12 mouse cellular contexts compared by ENCODE assay signal in genomic region chr2:178192881-178193280, GRCm38 (mm10).
DNase-seq lines count a peak whose midpoint lies in the region; ATAC-seq and TF ChIP-seq lines count a peak whose summit lies in the region.
"Had no signal": no experiment of that assay in that cellular context is flagged by ENCODE, and none has a peak within 500 bp of the region (broad histone marks: within the 10 kb centered on the region; RNA-seq: fewer than 3 reads in every experiment).

No protein-coding gene starts in this region.

- intact Hi-C loops in left cerebral cortex, adult 2 months (cut with DNase I), result loop anchor here (5.0 kb wide), 1 partner anchor 36 kb away; no protein-coding TSS in a partner anchor

- H3K36me3 ChIP-seq in hindbrain, embryonic 16.5 days (ENCODE audit: control insufficient read depth, insufficient read depth, low read length), result no peaks in the 10 kb centered on the region
- H3K36me3 ChIP-seq in midbrain, embryonic 16.5 days (ENCODE audit: control insufficient read depth, insufficient read depth, low read length), result no peaks in the 10 kb centered on the region
- H3K36me3 ChIP-seq: embryonic facial prominence, embryonic 13.5 days had no signal

- ATAC-seq in hindbrain, embryonic 16.5 days, result no peak
- no peak for ATAC-seq in midbrain, embryonic 16.5 days
- no peak for ATAC-seq in erythroid progenitor cell, adult 5-6 weeks (replicated peaks; ENCODE audit: low FRiP score, poor library complexity, severe bottlenecking)

- H3K27ac ChIP-seq in left cerebral cortex, adult 2 months, result peak overlapping the region; percentile 74
- H3K27ac ChIP-seq in hindbrain, embryonic 16.5 days (ENCODE audit: low read depth, low read length), result peak overlapping the region; percentile 1
- H3K27ac ChIP-seq in midbrain, embryonic 16.5 days (ENCODE audit: low read length), result peak overlapping the region; percentile 51; the same call in 1 of the 2 replicates
- H3K27ac ChIP-seq: embryonic facial prominence, embryonic 13.5 days; kidney, postnatal 0 days had no signal

- peak overlapping the region; percentile 29 for H3K4me3 ChIP-seq in left cerebral cortex, adult 2 months
- no peak overlapping the region for H3K4me3 ChIP-seq in hindbrain, embryonic 16.5 days (ENCODE audit: low read length)
- H3K4me3 ChIP-seq in midbrain, embryonic 16.5 days (ENCODE audit: low read depth, low read length), result no peak overlapping the region
- H3K4me3 ChIP-seq: embryonic facial prominence, embryonic 13.5 days had no signal

- no peak for DNase-seq in left cerebral cortex, adult 2 months (ENCODE audit: extremely low spot score in 1 of 2, low spot score in 2 of 2)
- no peak for DNase-seq in left cerebral cortex, adult 18-20 months (ENCODE audit: low spot score in 2 of 2)
- peak; percentile 62 to 64 for DNase-seq in cerebellum, postnatal 10 days
- DNase-seq in c-Kit-positive CD71-positive TER-119-positive erythroid progenitor cells, embryonic 14.5 days (ENCODE audit: low spot score), result no peak
- DNase-seq: heart, adult 11 months; lung, adult 18-20 months; thymus, postnatal 25 days had no signal

- no peak overlapping the region for H3K9ac ChIP-seq in hindbrain, embryonic 16.5 days (ENCODE audit: low read depth, low read length)
- H3K9ac ChIP-seq in midbrain, embryonic 16.5 days (ENCODE audit: low read depth, low read length), result no peak overlapping the region
- H3K9ac ChIP-seq: embryonic facial prominence, embryonic 13.5 days had no signal

- 37% methylated on average over 9 of the region's 9 CpGs for WGBS in hindbrain, embryonic 16.5 days
- 46% methylated on average over 9 of the region's 9 CpGs for WGBS in midbrain, embryonic 16.5 days

- H3K4me2 ChIP-seq in hindbrain, embryonic 16.5 days (ENCODE audit: low read length), result no peak overlapping the region
- no peak overlapping the region for H3K4me2 ChIP-seq in midbrain, embryonic 16.5 days (ENCODE audit: low read length)
- H3K4me2 ChIP-seq: embryonic facial prominence, embryonic 13.5 days had no signal

- H3K4me1 ChIP-seq in hindbrain, embryonic 16.5 days (ENCODE audit: control insufficient read depth, insufficient read depth, low read depth, low read length), result peaks cover 25% of the 10 kb centered on the region
- peaks cover 31% of the 10 kb centered on the region for H3K4me1 ChIP-seq in midbrain, embryonic 16.5 days (ENCODE audit: control insufficient read depth, insufficient read depth, low read length)

- no peak for TF ChIP-seq CTCF in left cerebral cortex, adult 2 months (IDR thresholded peaks at IDR 0.05)

- H3K27me3 ChIP-seq in hindbrain, embryonic 16.5 days (replicated peaks; ENCODE audit: control insufficient read depth, insufficient read depth, low read length), result no peaks in the 10 kb centered on the region
- no peaks in the 10 kb centered on the region for H3K27me3 ChIP-seq in midbrain, embryonic 16.5 days (ENCODE audit: control insufficient read depth, insufficient read depth, low read depth, low read length)
- H3K27me3 ChIP-seq: embryonic facial prominence, embryonic 13.5 days had no signal

- H3K9me3 ChIP-seq in hindbrain, embryonic 16.5 days (ENCODE audit: control insufficient read depth, low read length), result no peaks in the 10 kb centered on the region
- H3K9me3 ChIP-seq in midbrain, embryonic 16.5 days (replicated peaks; ENCODE audit: control insufficient read depth, low read length, poor library complexity, severe bottlenecking), result no peaks in the 10 kb centered on the region
- H3K9me3 ChIP-seq: embryonic facial prominence, embryonic 13.5 days had no signal

Comparison
In these comparisons a context has a peak if more than half of its experiments do, and no peak if none do; other contexts are left out.
1. DNase-seq: peak in cerebellum, postnatal 10 days (2 of 2); none in left cerebral cortex, adult 2 months (0 of 2), left cerebral cortex, adult 18-20 months (0 of 2) and c-Kit-positive CD71-positive TER-119-positive erythroid progenitor cells, embryonic 14.5 days (single experiment).
2. H3K27ac ChIP-seq: peak in every context shown above with its lines; median percentile 74 in left cerebral cortex, adult 2 months; 51 in midbrain, embryonic 16.5 days; 1 in hindbrain, embryonic 16.5 days.